Mouse (Mus musculus): ENCODE data around the gene Dgkd. TPM values are rescaled to one million over a fixed set of nuclear protein-coding genes. Genes with fewer than 3 reads are reported as not detected.

The Dgkd gene
- polyA plus RNA-seq, 1 experiment: 56.0 TPM

GRCm38 (mm10) chr1:87879494-87880325 lies 26.6 kb downstream of the Dgkd start:
- WGBS: 15% methylated on average over 3 of the region's 3 CpGs
- TF ChIP-seq POLR2A (IDR thresholded peaks at IDR 0.05; ENCODE audit: borderline replicate concordance, control insufficient read depth, low read depth, low read length): no peak
- TF ChIP-seq CTCF (IDR thresholded peaks at IDR 0.05; ENCODE audit: control insufficient read depth, insufficient read depth, low read length): no peak
- H3K4me3 ChIP-seq (replicated peaks; ENCODE audit: control insufficient read depth, low read depth, low read length): no peak overlapping the region
- peaks cover 8% of the 10 kb centered on the region; the same call in 1 of the 2 replicates for H3K4me1 ChIP-seq (ENCODE audit: control insufficient read depth, insufficient read depth, low read length)
- H3K27ac ChIP-seq (ENCODE audit: control insufficient read depth, insufficient read depth, low read depth, low read length, poor library complexity): no peak overlapping the region

GRCm38 (mm10) chr1:87880326-87880627 lies 27.2 kb downstream of the Dgkd start:
- 84% methylated on average over 6 of the region's 6 CpGs for WGBS
- H3K4me1 ChIP-seq (ENCODE audit: control insufficient read depth, insufficient read depth, low read length): peaks cover 6% of the 10 kb centered on the region; the same call in 1 of the 2 replicates
- H3K4me3 ChIP-seq (replicated peaks; ENCODE audit: control insufficient read depth, low read depth, low read length): no peak overlapping the region
- TF ChIP-seq POLR2A (IDR thresholded peaks at IDR 0.05; ENCODE audit: borderline replicate concordance, control insufficient read depth, low read depth, low read length): no peak
- TF ChIP-seq CTCF (IDR thresholded peaks at IDR 0.05; ENCODE audit: control insufficient read depth, insufficient read depth, low read length): no peak
- no peak overlapping the region for H3K27ac ChIP-seq (ENCODE audit: control insufficient read depth, insufficient read depth, low read depth, low read length, poor library complexity)

- TF ChIP-seq POLR2A (IDR thresholded peaks at IDR 0.05; ENCODE audit: borderline replicate concordance, control insufficient read depth, low read depth, low read length) (no peak), CTCF (IDR thresholded peaks at IDR 0.05; ENCODE audit: control insufficient read depth, insufficient read depth, low read length) (no peak)
- H3K27ac ChIP-seq (ENCODE audit: control insufficient read depth, insufficient read depth, low read depth, low read length, poor library complexity): no peak overlapping the region
- WGBS: 75% methylated on average over 2 of the region's 2 CpGs
- peaks cover 6% of the 10 kb centered on the region; the same call in 1 of the 2 replicates for H3K4me1 ChIP-seq (ENCODE audit: control insufficient read depth, insufficient read depth, low read length)
- no peak overlapping the region for H3K4me3 ChIP-seq (replicated peaks; ENCODE audit: control insufficient read depth, low read depth, low read length)
Observed at GRCm38 (mm10) chr1:87880856-87881255, 27.8 kb downstream of the Dgkd start.

- TF ChIP-seq POLR2A (IDR thresholded peaks at IDR 0.05; ENCODE audit: borderline replicate concordance, control insufficient read depth, low read depth, low read length): no peak
- TF ChIP-seq CTCF (IDR thresholded peaks at IDR 0.05; ENCODE audit: control insufficient read depth, insufficient read depth, low read length): no peak
- no peak overlapping the region for H3K27ac ChIP-seq (ENCODE audit: control insufficient read depth, insufficient read depth, low read depth, low read length, poor library complexity)
- H3K4me1 ChIP-seq (ENCODE audit: control insufficient read depth, insufficient read depth, low read length): peaks cover 4% of the 10 kb centered on the region; the same call in 1 of the 2 replicates
- no peak overlapping the region for H3K4me3 ChIP-seq (replicated peaks; ENCODE audit: control insufficient read depth, low read depth, low read length)
- 83% methylated on average over 4 of the region's 4 CpGs for WGBS
Observed at GRCm38 (mm10) chr1:87881726-87882125, 28.6 kb downstream of the Dgkd start.

- Histone ChIP-seq H3K27ac (ENCODE audit: control insufficient read depth, insufficient read depth, low read depth, low read length, poor library complexity) (no peak overlapping the region), H3K4me1 (ENCODE audit: control insufficient read depth, insufficient read depth, low read length) (peaks cover 1% of the 10 kb centered on the region; the same call in 1 of the 2 replicates), H3K4me3 (replicated peaks; ENCODE audit: control insufficient read depth, low read depth, low read length) (no peak overlapping the region)
- TF ChIP-seq CTCF (IDR thresholded peaks at IDR 0.05; ENCODE audit: control insufficient read depth, insufficient read depth, low read length) (no peak), POLR2A (IDR thresholded peaks at IDR 0.05; ENCODE audit: borderline replicate concordance, control insufficient read depth, low read depth, low read length) (no peak)
Observed at GRCm38 (mm10) chr1:87882554-87882953, 29.5 kb downstream of the Dgkd start.

- H3K4me3 ChIP-seq (replicated peaks; ENCODE audit: control insufficient read depth, low read depth, low read length): no peak overlapping the region
- 18% methylated on average over 1 of the region's 1 CpGs for WGBS
- TF ChIP-seq POLR2A (IDR thresholded peaks at IDR 0.05; ENCODE audit: borderline replicate concordance, control insufficient read depth, low read depth, low read length): no peak
- TF ChIP-seq CTCF (IDR thresholded peaks at IDR 0.05; ENCODE audit: control insufficient read depth, insufficient read depth, low read length): no peak
- H3K4me1 ChIP-seq (ENCODE audit: control insufficient read depth, insufficient read depth, low read length): no peaks in the 10 kb centered on the region
- H3K27ac ChIP-seq (ENCODE audit: control insufficient read depth, insufficient read depth, low read depth, low read length, poor library complexity): no peak overlapping the region
Observed at GRCm38 (mm10) chr1:87890960-87891359, 37.9 kb downstream of the Dgkd start.

- Histone ChIP-seq H3K4me1 (ENCODE audit: control insufficient read depth, insufficient read depth, low read length) (no peaks in the 10 kb centered on the region), H3K4me3 (replicated peaks; ENCODE audit: control insufficient read depth, low read depth, low read length) (no peak overlapping the region), H3K27ac (ENCODE audit: control insufficient read depth, insufficient read depth, low read depth, low read length, poor library complexity) (no peak overlapping the region)
- TF ChIP-seq POLR2A (IDR thresholded peaks at IDR 0.05; ENCODE audit: borderline replicate concordance, control insufficient read depth, low read depth, low read length) (no peak), CTCF (IDR thresholded peaks at IDR 0.05; ENCODE audit: control insufficient read depth, insufficient read depth, low read length) (no peak)
- WGBS: 58% methylated on average over 4 of the region's 4 CpGs
Observed at GRCm38 (mm10) chr1:87891634-87892033, 38.5 kb downstream of the Dgkd start.

- no peak overlapping the region for H3K4me3 ChIP-seq (replicated peaks; ENCODE audit: control insufficient read depth, low read depth, low read length)
- H3K27ac ChIP-seq (ENCODE audit: control insufficient read depth, insufficient read depth, low read depth, low read length, poor library complexity): no peak overlapping the region
- WGBS: 83% methylated on average over 2 of the region's 2 CpGs
- H3K4me1 ChIP-seq (ENCODE audit: control insufficient read depth, insufficient read depth, low read length): no peaks in the 10 kb centered on the region
- no peak for TF ChIP-seq POLR2A (IDR thresholded peaks at IDR 0.05; ENCODE audit: borderline replicate concordance, control insufficient read depth, low read depth, low read length)
- no peak for TF ChIP-seq CTCF (IDR thresholded peaks at IDR 0.05; ENCODE audit: control insufficient read depth, insufficient read depth, low read length)
Observed at GRCm38 (mm10) chr1:87892499-87892898, 39.4 kb downstream of the Dgkd start.

Measured in bone marrow, adult 2 months (tissue).